Mouse (Mus musculus) retina, postnatal 1 day (tissue): ENCODE measurements around the gene Gm28053.
"Not testable (repeated sequence)": the region's sequence is repeated elsewhere in the genome, so short reads cannot be mapped to it uniquely, and the experiment has no call there.

Experiments
- DNase-seq: peaks from one replicate; pipeline ENCODE4 v3.0.0-alpha.2; 2012

The Gm28053 gene

DNA sequence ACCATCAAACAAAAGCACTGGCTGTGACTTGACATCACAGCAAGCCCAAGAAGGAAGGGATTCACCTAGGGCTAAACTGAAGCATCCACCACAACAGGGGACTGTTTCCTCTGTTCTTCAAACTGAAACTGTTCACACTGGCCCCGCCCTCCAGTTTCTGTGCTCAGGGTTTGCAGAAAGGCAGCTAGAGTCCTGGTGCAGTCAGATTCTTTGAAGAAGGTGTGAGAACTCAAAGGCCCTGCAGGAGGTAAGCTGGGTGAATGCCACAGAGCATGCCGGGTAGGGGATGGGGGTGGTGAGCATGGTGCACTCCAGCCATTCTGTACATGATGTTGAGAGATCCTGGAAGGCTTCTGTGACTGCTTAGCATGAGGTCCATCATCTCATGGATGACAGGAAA lies at the start of gene Gm28053, which contains the start of gene Gimap7:
TSS of gene Gm28053 (plus strand) at position 153 of the 400 bp plus-strand sequence.
TSS of gene Gimap7 (plus strand) at position 167 of the 400 bp plus-strand sequence.
- DNase-seq, result no peak

DNA sequence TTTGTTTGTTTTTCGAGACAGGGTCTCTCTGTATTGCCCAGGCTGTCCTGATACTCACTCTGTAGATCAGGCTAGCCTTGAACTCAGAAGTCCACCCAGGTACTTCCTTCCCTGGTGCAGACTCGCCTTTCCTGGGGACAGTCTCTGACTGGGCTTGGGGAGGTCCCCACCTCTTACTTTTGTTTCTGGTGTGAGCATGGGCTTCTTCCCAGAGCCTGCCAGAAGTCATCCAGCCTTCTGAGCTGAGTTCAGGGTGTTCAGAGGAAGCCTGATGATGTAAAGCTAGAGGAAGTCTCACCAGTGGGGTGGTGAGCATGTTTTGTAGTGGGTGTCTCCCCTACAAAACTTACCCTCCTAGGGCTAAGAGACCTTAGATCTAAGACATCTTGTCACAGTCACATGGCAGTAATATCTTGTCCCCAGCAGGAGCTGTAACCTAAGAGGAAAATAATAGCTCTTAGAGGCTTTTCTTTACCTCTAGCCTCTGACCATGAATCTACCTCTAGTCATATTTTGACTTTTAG lies 48.9 kb upstream of the Gm28053 start:
- no peak for DNase-seq

GRCm38 (mm10) chr6:48674291-48675058 lies 43.9 kb upstream of the Gm28053 start:
- no peak for DNase-seq

DNA sequence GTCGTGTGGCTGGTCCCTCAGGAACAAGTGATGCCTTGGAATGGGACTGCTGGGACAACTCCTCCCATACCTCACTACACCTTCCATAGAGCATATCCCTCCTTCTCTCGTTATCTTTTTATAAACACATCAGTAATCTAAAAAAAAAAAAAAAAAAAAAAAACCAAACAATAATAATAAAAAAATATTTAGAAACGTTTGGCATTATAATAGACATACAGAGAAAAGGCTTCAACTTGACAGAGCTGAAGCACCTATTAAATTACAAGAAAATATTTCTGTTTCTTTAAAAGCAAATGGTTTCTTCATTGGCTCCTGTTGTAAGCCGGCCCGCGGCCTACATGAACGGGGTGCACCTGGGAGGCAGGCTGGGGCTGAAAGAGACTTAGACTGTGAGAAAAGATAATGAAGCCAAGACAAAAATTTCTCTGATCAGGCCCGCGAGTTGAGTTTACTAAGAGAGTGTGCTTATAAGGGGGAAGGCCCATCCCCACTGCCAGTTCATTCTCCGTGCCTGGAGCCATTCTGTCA lies 42.9 kb upstream of the Gm28053 start:
- no peak for DNase-seq

- peak; percentile 4 for DNase-seq
These were observed 42.2 kb upstream of the Gm28053 start, which contains the start of gene Gimap9 for GRCm38 (mm10) chr6:48675931-48676859. TSS of gene Gimap9 (plus strand) at chr6:48676129.

- DNase-seq, result no peak
These were observed 41.5 kb upstream of the Gm28053 start for GRCm38 (mm10) chr6:48676860-48677415.

- no peak for DNase-seq
These were observed 40.7 kb upstream of the Gm28053 start for GRCm38 (mm10) chr6:48677492-48678345.

GRCm38 (mm10) chr6:48678391-48678790 lies 40.0 kb upstream of the Gm28053 start:
- DNase-seq, result no peak

DNA sequence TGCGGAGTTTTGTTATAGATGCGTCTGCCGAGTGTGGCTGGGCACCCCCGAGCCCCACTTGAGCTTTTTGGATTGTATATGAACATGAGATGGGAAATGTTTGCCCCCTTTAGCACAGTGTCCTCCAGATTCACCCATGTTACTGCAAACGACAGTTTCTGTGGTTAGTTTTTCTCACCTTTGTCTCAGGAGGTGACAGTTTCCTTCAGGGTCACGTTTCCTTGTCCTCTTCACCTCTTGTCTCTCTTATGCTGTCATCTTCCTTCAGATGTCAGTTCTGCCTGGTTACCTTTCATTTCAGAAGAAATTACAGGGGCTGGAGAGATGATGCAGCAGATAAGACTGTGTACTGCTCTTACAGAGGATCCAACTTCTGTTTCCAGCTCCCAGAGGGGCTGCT lies 38.7 kb upstream of the Gm28053 start:
- no peak for DNase-seq

DNA sequence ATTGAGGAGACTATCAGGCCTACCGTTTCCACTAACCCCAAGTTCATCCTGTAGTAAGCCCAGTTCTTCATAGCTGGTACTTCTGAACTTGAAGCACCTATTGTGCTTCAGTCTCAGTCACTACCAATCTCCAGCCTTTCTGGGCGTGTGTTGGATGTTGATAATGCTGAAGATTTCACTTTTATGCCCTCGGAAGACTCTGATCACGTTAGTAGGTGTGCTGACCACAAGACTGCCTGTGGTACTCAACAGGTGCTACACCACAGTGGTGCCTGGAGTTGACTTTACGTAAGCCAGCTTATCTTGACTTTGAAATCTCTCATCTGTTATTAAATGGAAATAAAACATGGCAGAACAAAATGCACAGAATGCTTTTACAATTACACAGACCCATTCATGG lies 38.0 kb upstream of the Gm28053 start:
- DNase-seq, result no peak

DNA sequence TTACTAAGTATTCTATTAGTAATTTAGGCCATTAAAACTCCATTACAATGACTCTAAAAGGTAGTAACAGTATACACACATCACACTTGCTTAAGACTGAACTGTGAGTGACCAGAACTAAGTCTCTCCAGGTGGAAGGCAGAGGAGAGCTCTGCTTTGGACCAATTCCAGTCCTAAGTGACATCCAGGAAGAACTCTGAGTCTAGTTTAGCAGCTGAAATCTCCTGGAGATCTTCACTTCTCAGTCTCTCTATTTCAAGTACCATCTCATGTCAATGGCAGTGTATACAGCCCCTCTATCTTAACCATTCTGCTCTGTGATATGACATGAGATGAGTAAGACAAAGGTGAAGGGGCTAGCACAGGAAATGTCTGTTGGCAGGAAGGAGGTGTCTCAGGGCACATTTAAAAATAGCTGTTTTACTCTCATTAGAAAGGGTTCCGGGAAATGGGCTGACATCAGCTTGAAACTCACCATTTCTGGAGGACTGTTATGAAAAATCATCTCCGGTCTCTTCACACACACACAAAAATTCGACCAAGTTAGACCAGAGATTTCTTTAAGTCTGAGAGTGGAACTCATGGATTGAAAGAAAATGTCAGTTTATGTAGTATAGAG lies 36.8 kb upstream of the Gm28053 start:
- DNase-seq, result no peak

GRCm38 (mm10) chr6:48682271-48682670 lies 36.1 kb upstream of the Gm28053 start:
- no peak for DNase-seq

GRCm38 (mm10) chr6:48683263-48683821 lies 35.1 kb upstream of the Gm28053 start:
- not testable (repeated sequence) for DNase-seq

GRCm38 (mm10) chr6:48684319-48684718 lies 34.1 kb upstream of the Gm28053 start, which contains the start of gene Gimap4:
TSS of gene Gimap4 (plus strand) at chr6:48684549.
- no peak for DNase-seq

DNA sequence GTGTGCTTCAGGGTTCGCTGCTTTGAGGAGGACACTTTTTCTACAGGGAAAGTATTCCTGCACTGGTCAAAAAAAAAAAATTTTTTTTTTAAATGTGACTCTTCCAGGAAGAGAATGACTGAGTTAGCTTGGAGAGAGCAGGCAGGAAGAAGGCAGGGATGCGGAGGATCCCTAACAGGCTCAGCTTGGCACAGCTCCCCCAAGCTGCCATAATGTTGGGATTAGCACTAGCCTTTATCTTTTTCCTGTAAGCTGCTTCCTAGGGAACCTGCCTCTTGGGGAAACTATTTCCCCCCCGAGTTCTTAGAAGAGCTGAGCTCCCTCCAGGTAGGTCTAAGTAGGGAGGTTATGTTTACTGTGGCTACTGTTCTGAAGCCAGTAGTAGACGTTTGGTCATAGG lies 33.6 kb upstream of the Gm28053 start:
- DNase-seq, result no peak

DNA sequence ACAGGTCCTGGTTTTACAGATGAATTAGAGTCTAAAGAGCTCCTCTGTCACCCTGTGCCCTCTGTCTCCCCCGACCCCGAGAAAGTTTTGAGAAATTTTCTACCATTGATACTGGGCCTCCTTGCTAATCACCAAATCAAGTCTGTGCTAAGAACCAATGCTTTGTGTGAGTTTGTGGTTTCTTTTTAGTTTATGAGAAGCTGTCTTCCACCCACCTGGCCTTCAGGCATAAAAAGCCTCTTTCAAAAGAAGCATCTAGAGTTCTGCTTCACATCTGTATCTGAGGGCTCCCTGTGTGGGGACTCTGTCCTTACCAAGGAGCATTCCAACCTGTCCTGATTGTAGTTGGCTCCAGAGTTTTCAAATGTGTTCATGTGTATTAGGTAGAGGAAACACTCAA lies 33.2 kb upstream of the Gm28053 start:
- DNase-seq, result no peak

DNA sequence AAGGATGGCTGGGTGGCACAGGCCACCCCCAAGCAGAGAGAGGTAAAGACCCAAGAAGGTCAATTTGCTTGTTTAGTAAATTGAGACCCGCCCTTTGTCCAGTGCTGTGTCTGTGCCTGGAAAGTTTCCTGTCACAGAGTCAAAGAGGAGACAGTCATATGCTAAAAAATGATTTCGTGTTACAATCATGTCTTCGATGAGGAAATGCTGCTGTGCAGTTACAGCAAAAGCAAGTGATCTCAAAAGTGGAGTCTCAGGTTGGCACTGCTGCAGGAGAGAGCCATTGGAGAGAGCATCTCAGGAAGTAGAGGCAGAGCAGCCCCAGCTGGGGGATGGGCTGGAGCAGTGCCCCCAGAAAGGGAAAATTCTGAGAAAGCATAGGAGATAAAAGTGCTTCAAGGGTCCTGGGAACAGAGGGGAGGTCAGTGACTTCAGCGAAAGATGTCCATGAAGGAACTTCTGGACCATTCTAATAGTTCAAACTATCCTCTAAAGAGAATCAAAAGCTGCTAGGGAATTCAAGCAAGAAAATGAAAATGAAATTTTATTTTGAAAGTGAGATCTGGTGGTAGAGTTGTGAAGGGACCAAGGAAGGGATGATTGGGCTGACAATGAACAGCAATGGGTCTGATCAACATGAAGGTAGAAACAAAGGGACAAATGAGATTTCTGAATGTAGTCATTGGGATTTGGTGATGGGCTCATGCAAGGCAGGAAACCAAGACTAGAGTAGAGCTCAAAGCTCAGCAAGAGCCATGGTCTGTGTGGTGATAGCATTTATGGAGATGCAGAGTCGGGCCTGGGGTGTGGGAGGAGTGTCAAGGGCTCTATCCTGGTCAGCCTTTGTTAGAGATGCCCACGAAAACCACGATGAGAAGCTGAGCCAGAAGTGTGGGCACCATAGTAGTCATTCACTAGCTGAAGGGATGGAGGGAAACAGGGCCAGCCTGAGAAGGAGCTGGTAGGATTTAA lies 32.4 kb upstream of the Gm28053 start:
- DNase-seq, result no peak

GRCm38 (mm10) chr6:48687077-48687476 lies 31.3 kb upstream of the Gm28053 start:
- no peak for DNase-seq

GRCm38 (mm10) chr6:48689320-48689719 lies 29.1 kb upstream of the Gm28053 start:
- DNase-seq, result no peak

DNA sequence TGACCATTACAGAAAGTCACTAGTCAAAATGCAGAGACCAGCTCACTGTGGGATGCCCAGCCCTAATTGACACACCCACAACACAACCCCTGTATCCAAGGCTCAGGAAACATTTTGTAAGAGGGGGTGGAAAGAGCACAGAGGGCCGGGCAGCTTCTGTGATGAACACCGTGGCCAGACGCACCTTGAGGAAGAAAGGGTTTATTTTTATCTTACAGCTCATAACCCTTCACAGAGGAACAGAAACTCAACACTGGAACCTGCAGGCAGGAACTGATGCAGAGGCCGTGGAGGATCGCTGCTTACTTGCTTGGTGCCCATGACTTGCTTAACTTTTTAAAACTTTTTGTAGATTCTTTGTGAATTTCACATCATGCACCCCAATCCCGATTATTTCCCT lies 25.4 kb upstream of the Gm28053 start:
- no peak for DNase-seq
